In the genomic region with DNA sequence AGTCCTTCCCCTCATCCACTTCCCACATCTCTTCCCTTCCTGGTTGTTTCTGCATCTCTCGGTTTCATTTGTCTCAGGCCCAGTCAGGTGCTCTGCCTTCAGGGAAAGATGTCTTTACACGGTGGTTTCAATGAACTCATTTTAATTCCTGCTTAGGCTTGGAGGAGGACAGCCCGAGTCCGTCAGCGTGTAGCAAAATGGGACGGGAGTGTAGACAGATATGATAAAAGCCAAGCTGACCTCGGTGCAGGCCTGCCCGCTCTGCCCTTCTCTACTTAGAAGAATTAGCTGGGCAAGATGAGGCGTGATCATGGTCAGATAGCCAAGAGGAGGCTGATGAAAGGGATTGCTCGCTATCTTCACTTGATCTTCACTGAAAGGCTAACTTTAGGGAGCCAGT, we compare ENCODE assay signal across 11 mouse cellular contexts. TPM values are rescaled to one million over a fixed set of nuclear protein-coding genes. Genes with fewer than 3 reads are reported as not detected.
DNase-seq lines count a peak whose midpoint lies in the region; ATAC-seq lines count a peak whose summit lies in the region.
"Had no signal": no experiment of that assay in that cellular context is flagged by ENCODE, and none has a peak within 500 bp of the region (broad histone marks: within the 10 kb centered on the region; RNA-seq: fewer than 3 reads in every experiment).

No protein-coding gene starts in this region.

- whole genome bisulfite sequencing in heart, embryonic 14.5 days: 19% methylated on average over 10 of the region's 10 CpGs

- peak overlapping the region; percentile 12 to 67; a peak in 3 of 4 replicates for H3K27ac ChIP-seq in heart, embryonic 14.5 days (replicated peaks in 1 of 2; ENCODE audit: control insufficient read depth in 1 of 2, insufficient read depth in 1 of 2, low read depth in 2 of 2, low read length in 2 of 2)
- H3K27ac ChIP-seq: limb, embryonic 13.5 days had no signal

- H3K9me3 ChIP-seq in heart, embryonic 14.5 days (ENCODE audit: control insufficient read depth, low read length): peaks cover under 1% of the 10 kb centered on the region; the same call in 1 of the 2 replicates

- H3K36me3 ChIP-seq in heart, embryonic 14.5 days (ENCODE audit: control insufficient read depth, insufficient read depth, low read length): no peaks in the 10 kb centered on the region
- H3K36me3 ChIP-seq: limb, embryonic 13.5 days had no signal

- H3K9ac ChIP-seq in heart, embryonic 14.5 days (ENCODE audit: low read length): peak overlapping the region; percentile 13; the same call in 1 of the 2 replicates
- H3K9ac ChIP-seq: limb, embryonic 13.5 days had no signal

- no peaks in the 10 kb centered on the region for H3K27me3 ChIP-seq in heart, embryonic 14.5 days (ENCODE audit: control insufficient read depth, insufficient read depth, low read length)
- H3K27me3 ChIP-seq: limb, embryonic 13.5 days had no signal

- peak overlapping the region in 1 of 2 experiments; percentile 23; a peak in 2 of 4 replicates for H3K4me3 ChIP-seq in heart, embryonic 14.5 days (ENCODE audit: control insufficient read depth in 1 of 2, insufficient read depth in 1 of 2, low read depth in 1 of 2, low read length in 2 of 2)
- H3K4me3 ChIP-seq: limb, embryonic 13.5 days had no signal

- peak; percentile 23 for DNase-seq in adrenal gland, adult 2 months
- DNase-seq in adrenal gland, adult 18-20 months (ENCODE audit: low spot score in 2 of 2): no peak
- DNase-seq in heart, adult 18-20 months: no peak
- DNase-seq in testis, postnatal 14 days (ENCODE audit: low spot score): peak; percentile 31
- no peak for DNase-seq in testis, postnatal 10 days (ENCODE audit: low spot score)
- no peak for DNase-seq in embryo, embryonic 10.5 days (ENCODE audit: low spot score)
- DNase-seq: spleen, adult 18-20 months had no signal

- no peak for ATAC-seq in heart, embryonic 14.5 days (ENCODE audit: insufficient number of reproducible peaks, insufficient read depth, low FRiP score, low read depth)
- no peak for ATAC-seq in megakaryocyte, adult 5-6 weeks (ENCODE audit: poor library complexity, severe bottlenecking)

- H3K4me2 ChIP-seq in heart, embryonic 14.5 days (ENCODE audit: low read length): peak overlapping the region; percentile 55
- H3K4me2 ChIP-seq: limb, embryonic 13.5 days had no signal

- peaks cover 19 to 20% of the 10 kb centered on the region in 2 experiments for H3K4me1 ChIP-seq in heart, embryonic 14.5 days (ENCODE audit: control insufficient read depth in 2 of 2, insufficient read depth in 2 of 2, low read length in 2 of 2)

RNA-seq across cellular contexts. Expression of a gene that starts 26.3 kb away (rescaled TPM):
- 10 to 100 TPM in 1 of 2 experiments, 1 to 10 TPM in 1; 7.9 to 13.2 TPM for total RNA-seq in adrenal gland, adult 2 months (2021)
- polyA plus RNA-seq in adrenal gland, adult 2 months (2012; rRNA removed): 8.8 TPM in 2 replicates
- total RNA-seq in adrenal gland, adult 18-20 months (2021): 10 to 100 TPM; 14.7 to 45.1 TPM
- polyA plus RNA-seq in heart, embryonic 14.5 days (2014; fragmentation: Nextera tagmentation; extraction: Ambion mirVana): 6.1 and 7.0 TPM in 2 replicates
- total RNA-seq in heart, adult 18-20 months (2021): under 1 TPM; 0.28 to 0.50 TPM
- total RNA-seq in megakaryocyte, adult 5-6 weeks (2015): 2.4 and 2.7 TPM in 2 replicates
- 0.62 and 1.4 TPM in 2 replicates for total RNA-seq in megakaryocyte, adult 5-6 weeks (2017)
- total RNA-seq: hematopoietic stem cell, adult 5-6 weeks had no signal

Comparison
In these comparisons a context has a peak if more than half of its experiments do, and no peak if none do; other contexts are left out.
1. DNase-seq: peak in adrenal gland, adult 2 months (single experiment) and testis, postnatal 14 days (single experiment); none in adrenal gland, adult 18-20 months (0 of 2), heart, adult 18-20 months (0 of 2), testis, postnatal 10 days (single experiment) and embryo, embryonic 10.5 days (single experiment).